Mouse (Mus musculus) limb, embryonic 14.5 days (tissue): Measurements from ENCODE around the gene Rbm38. TPM values are rescaled to one million over a fixed set of nuclear protein-coding genes. Genes with fewer than 3 reads are reported as not detected.

Experiments
- ATAC-seq: fragments of 200-750 bp; cut with Nextera tagmentation; 2 replicates; pipeline ENCODE4 v1.8.0; 2017; ENCODE audit warnings: low read depth, moderate number of reproducible peaks, moderate TSS enrichment; ENCODE audit not compliant: low FRiP score
- DNase-seq: peaks from one replicate; pipeline ENCODE4 v3.0.0-alpha.2; 2015; ENCODE audit warnings: low spot score
- H3K27ac ChIP-seq: fragments of 300-500 bp; sonication (generic); replicated peaks from 2 replicates; pipeline ENCODE4 v1.5.1; 2014; ENCODE audit warnings: low read depth, mild to moderate bottlenecking, low read length, moderate library complexity, mixed read lengths
- H3K27me3 ChIP-seq: fragments of 300-500 bp; sonication (generic); 2 replicates; pipeline ENCODE4 v1.6.1; 2014; ENCODE audit warnings: low read length, mixed read lengths; ENCODE audit not compliant: control insufficient read depth, insufficient read depth
- H3K36me3 ChIP-seq: fragments of 300-500 bp; sonication (generic); 2 replicates; pipeline ENCODE4 v1.6.1; 2014; ENCODE audit warnings: mild to moderate bottlenecking, low read length, moderate library complexity, mixed read lengths; ENCODE audit not compliant: control insufficient read depth, insufficient read depth
- H3K4me1 ChIP-seq: fragments of 300-500 bp; sonication (generic); 2 replicates; pipeline ENCODE4 v1.6.1; 2014; ENCODE audit warnings: antibody characterized with exemption, low read length, mixed read lengths; ENCODE audit not compliant: control insufficient read depth, insufficient read depth
- H3K4me2 ChIP-seq: fragments of 300-500 bp; sonication (generic); replicated peaks from 2 replicates; pipeline ENCODE4 v1.6.1; 2014; ENCODE audit warnings: low read depth, mild to moderate bottlenecking, low read length, moderate library complexity; ENCODE audit not compliant: severe bottlenecking
- H3K4me3 ChIP-seq: fragments of 300-500 bp; sonication (generic); replicated peaks from 2 replicates; pipeline ENCODE4 v1.5.1; 2014; ENCODE audit warnings: low read length
- H3K9ac ChIP-seq: fragments of 300-500 bp; sonication (generic); 2 replicates; pipeline ENCODE4 v1.6.1; 2014; ENCODE audit warnings: mild to moderate bottlenecking, low read depth, low read length, moderate library complexity; ENCODE audit not compliant: severe bottlenecking
- H3K9me3 ChIP-seq: fragments of 300-500 bp; sonication (generic); 2 replicates; pipeline ENCODE4 v1.6.1; 2016; ENCODE audit warnings: low read length; ENCODE audit not compliant: control insufficient read depth
- POLR2A ChIP-seq: fragments of 200-500 bp; IDR thresholded peaks from 2 replicates; pipeline ENCODE4 v1.8.0; 2012; ENCODE audit warnings: inconsistent platforms, mild to moderate bottlenecking, moderate library complexity, borderline replicate concordance; ENCODE audit not compliant: insufficient read depth, insufficient read length; ENCODE audit errors: extremely low read depth
- WGBS: fragments of 180-500 bp; shearing (Covaris S2); extraction: QIAGEN DNeasy Blood & Tissue Kit; methylation state at CpG from one replicate; pipeline ENCODE4 v1.1.7; 2014; 5-methylcytosine and 5-hydroxymethylcytosine counted together
- polyA plus RNA-seq, 2 experiments: library from polyadenylated mRNA; depleted of rRNA in 1 of 2; stranded (reverse) in 1 of 2; unstranded in 1 of 2; fragments of >200 nt; fragmentation: Nextera tagmentation in 1 of 2; extraction: Ambion mirVana in 1 of 2; gene quantifications; 2 replicates each; pipeline versions ENCODE4 v1.2.1 to v1.2.3; 2012 to 2014

Gene Rbm38
- polyA plus RNA-seq, 2 experiments: 32.3 to 63.5 TPM

- ATAC-seq: no peak
- no peak for TF ChIP-seq POLR2A
- H3K27ac ChIP-seq: no peak overlapping the region
- H3K4me3 ChIP-seq: no peak overlapping the region
- peaks cover under 1% of the 10 kb centered on the region; the same call in 1 of the 2 replicates for H3K4me1 ChIP-seq
- peaks cover 3% of the 10 kb centered on the region; the same call in 1 of the 2 replicates for H3K9me3 ChIP-seq
- 71% methylated on average over 9 of the region's 9 CpGs for WGBS
- H3K36me3 ChIP-seq: no peaks in the 10 kb centered on the region
- no peaks in the 10 kb centered on the region for H3K27me3 ChIP-seq
- H3K9ac ChIP-seq: no peak overlapping the region
- H3K4me2 ChIP-seq: no peak overlapping the region
- no peak for DNase-seq
Measured at GRCm38 (mm10) chr2:172982776-172983561, 37.3 kb upstream of the Rbm38 start.

GRCm38 (mm10) chr2:172990161-172990560 lies 30.1 kb upstream of the Rbm38 start:
- Histone ChIP-seq H3K27me3 (no peaks in the 10 kb centered on the region), H3K4me2 (no peak overlapping the region), H3K9me3 (no peaks in the 10 kb centered on the region), H3K4me3 (no peak overlapping the region), H3K9ac (no peak overlapping the region), H3K36me3 (no peaks in the 10 kb centered on the region), H3K27ac (no peak overlapping the region), H3K4me1 (no peaks in the 10 kb centered on the region)
- ATAC-seq (no peak), DNase-seq (no peak)
- no peak for TF ChIP-seq POLR2A
- 80% methylated on average over 6 of the region's 6 CpGs for WGBS

DNA sequence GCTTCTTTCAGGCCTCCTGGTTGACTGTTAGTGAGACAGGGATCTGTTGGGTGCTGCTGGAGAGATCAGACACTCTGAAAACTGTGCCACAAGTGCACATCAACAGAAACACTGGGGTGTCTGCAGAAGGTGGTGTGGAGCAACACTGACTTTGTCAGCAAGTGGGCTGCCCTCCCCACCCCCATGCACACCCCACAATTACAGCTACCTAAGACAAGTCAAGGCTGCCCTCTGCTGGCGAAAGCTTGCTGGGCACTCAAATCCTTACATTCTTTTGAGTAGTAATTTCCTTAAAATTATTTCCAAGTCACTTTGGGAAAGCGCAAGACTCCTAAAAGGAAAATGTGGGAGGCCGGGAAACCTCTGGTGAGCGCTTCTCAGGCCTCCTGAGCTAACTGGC lies 24.1 kb upstream of the Rbm38 start:
- H3K4me1 ChIP-seq: peaks cover 11% of the 10 kb centered on the region
- no peak overlapping the region for H3K4me2 ChIP-seq
- no peaks in the 10 kb centered on the region for H3K9me3 ChIP-seq
- ATAC-seq (no peak), DNase-seq (peak; percentile 87)
- H3K27ac ChIP-seq: no peak overlapping the region
- no peak overlapping the region for H3K4me3 ChIP-seq
- no peaks in the 10 kb centered on the region for H3K36me3 ChIP-seq
- WGBS: 17% methylated on average over 4 of the region's 4 CpGs
- H3K27me3 ChIP-seq: no peaks in the 10 kb centered on the region
- no peak for TF ChIP-seq POLR2A
- H3K9ac ChIP-seq: no peak overlapping the region

DNA sequence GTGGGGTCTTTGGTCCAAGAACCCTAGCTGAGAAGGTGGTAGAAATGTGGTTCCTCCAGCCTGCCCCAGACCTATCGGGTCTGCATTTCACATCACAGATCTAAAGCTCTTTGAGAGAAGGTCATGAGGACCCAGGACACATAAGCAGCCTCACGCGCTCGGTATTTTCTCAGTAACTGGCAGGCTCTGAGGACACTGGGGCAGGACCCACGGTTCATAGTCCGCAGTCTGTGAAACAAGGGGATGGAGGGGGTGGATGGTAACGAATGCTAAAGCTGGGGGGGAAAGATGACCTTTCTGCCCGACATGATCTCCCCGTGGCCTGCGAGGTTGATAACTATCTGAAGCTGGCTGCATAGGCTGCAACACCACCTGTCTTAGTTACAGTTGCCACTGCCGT lies 22.6 kb upstream of the Rbm38 start:
- Histone ChIP-seq H3K4me3 (no peak overlapping the region), H3K9me3 (no peaks in the 10 kb centered on the region), H3K4me2 (no peak overlapping the region), H3K9ac (0 out of 2 replicates have a peak overlapping the region, but pooled peaks have one; percentile 28), H3K4me1 (peaks cover 13% of the 10 kb centered on the region), H3K36me3 (peaks cover 11% of the 10 kb centered on the region), H3K27me3 (no peaks in the 10 kb centered on the region), H3K27ac (no peak overlapping the region)
- ATAC-seq: no peak
- TF ChIP-seq POLR2A: no peak
- DNase-seq: no peak
- 55% methylated on average over 11 of the region's 11 CpGs for WGBS

DNA sequence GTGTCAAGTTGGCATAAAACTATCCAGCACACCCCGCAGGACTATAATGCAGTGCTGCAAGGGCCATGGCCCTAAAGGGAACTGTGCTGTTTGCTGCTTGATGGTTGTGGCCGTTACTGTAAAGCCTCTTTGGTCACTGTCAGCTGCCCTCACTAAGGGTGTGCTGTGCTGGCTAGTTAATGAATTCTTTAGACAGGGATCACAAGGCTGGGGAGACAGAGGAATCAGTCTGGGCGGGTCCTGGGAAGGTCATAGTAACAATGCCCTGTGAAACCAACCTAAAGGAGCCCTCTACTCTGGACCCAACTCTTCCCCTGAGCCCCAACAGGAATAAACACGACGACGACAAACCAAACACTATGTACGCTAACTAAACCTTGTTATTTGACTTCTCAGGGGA lies 21.8 kb upstream of the Rbm38 start:
- no peak for ATAC-seq
- Histone ChIP-seq H3K9me3 (no peaks in the 10 kb centered on the region), H3K27ac (no peak overlapping the region), H3K36me3 (peaks cover 16% of the 10 kb centered on the region), H3K9ac (no peak overlapping the region), H3K27me3 (no peaks in the 10 kb centered on the region), H3K4me1 (peaks cover 13% of the 10 kb centered on the region), H3K4me2 (no peak overlapping the region), H3K4me3 (no peak overlapping the region)
- TF ChIP-seq POLR2A: no peak
- no peak for DNase-seq
- WGBS: 64% methylated on average over 7 of the region's 7 CpGs
